Comparison of ENCODE assay signal across 26 mouse cellular contexts in the genomic region with DNA sequence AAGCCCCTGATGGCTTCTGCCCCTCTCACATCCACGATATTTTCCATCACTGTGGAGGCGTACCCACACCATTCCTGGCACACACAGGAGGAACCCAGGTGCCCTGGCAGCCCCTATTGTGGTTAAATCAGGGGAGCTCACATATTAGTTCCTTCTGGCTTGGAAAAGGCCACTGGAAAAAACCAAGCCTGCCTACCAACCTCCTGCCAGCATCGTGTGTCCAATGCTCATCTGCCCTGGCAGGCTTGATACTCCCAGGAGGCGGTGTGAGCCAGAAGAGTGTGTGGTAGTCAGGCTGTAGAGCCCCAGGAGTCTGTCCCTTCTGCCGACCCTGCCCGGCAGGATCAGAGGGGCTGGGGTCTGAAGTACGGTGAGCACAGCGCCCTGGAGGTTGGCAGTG.
DNase-seq lines count a peak whose midpoint lies in the region; ATAC-seq and TF ChIP-seq lines count a peak whose summit lies in the region.
"Had no signal": no experiment of that assay in that cellular context is flagged by ENCODE, and none has a peak within 500 bp of the region (broad histone marks: within the 10 kb centered on the region; RNA-seq: fewer than 3 reads in every experiment).

No protein-coding gene starts in this region.

- no peak overlapping the region for H3K4me2 ChIP-seq in hindbrain, postnatal 0 days (ENCODE audit: low read depth, low read length)
- no peak overlapping the region for H3K4me2 ChIP-seq in hindbrain, embryonic 16.5 days (ENCODE audit: low read length)
- H3K4me2 ChIP-seq in midbrain, embryonic 12.5 days (replicated peaks), result no peak overlapping the region
- H3K4me2 ChIP-seq in midbrain, embryonic 15.5 days, result no peak overlapping the region
- no peak overlapping the region for H3K4me2 ChIP-seq in embryonic facial prominence, embryonic 14.5 days (ENCODE audit: low read depth, low read length)
- H3K4me2 ChIP-seq: embryonic facial prominence, embryonic 15.5 days; heart, embryonic 12.5 days; heart, embryonic 15.5 days; hindbrain, embryonic 13.5 days had no signal

- no peaks in the 10 kb centered on the region for H3K36me3 ChIP-seq in hindbrain, postnatal 0 days (ENCODE audit: insufficient read depth, low read length)
- no peaks in the 10 kb centered on the region for H3K36me3 ChIP-seq in hindbrain, embryonic 16.5 days (ENCODE audit: control insufficient read depth, insufficient read depth, low read length)
- no peaks in the 10 kb centered on the region for H3K36me3 ChIP-seq in midbrain, embryonic 12.5 days
- no peaks in the 10 kb centered on the region for H3K36me3 ChIP-seq in midbrain, embryonic 15.5 days (replicated peaks)
- no peaks in the 10 kb centered on the region for H3K36me3 ChIP-seq in embryonic facial prominence, embryonic 14.5 days (ENCODE audit: control insufficient read depth, insufficient read depth, low read length)
- H3K36me3 ChIP-seq: embryonic facial prominence, embryonic 15.5 days; G1E; heart, embryonic 12.5 days; heart, embryonic 15.5 days; hindbrain, embryonic 10.5 days; hindbrain, embryonic 13.5 days had no signal

- ATAC-seq in cerebellum, adult (ENCODE audit: insufficient number of reproducible peaks, low FRiP score, low TSS enrichment), result no peak
- ATAC-seq in hindbrain, postnatal 0 days, result 0 out of 2 replicates have a peak, but pooled peaks have one; percentile 40
- no peak for ATAC-seq in hindbrain, embryonic 16.5 days
- ATAC-seq in midbrain, embryonic 12.5 days (ENCODE audit: low FRiP score, low read depth), result no peak
- ATAC-seq in midbrain, embryonic 15.5 days (replicated peaks), result no peak
- ATAC-seq in embryonic facial prominence, embryonic 14.5 days (ENCODE audit: low read depth), result no peak
- ATAC-seq: forebrain, embryonic 14.5 days; forebrain, postnatal 0 days; intestine, postnatal 0 days; Patski had no signal

- TF ChIP-seq CTCF in hindbrain, postnatal 0 days (IDR thresholded peaks at IDR 0.05; ENCODE audit: low read depth), result no peak

- H3K9me3 ChIP-seq in hindbrain, postnatal 0 days (ENCODE audit: low read length), result no peaks in the 10 kb centered on the region
- no peaks in the 10 kb centered on the region for H3K9me3 ChIP-seq in hindbrain, embryonic 16.5 days (ENCODE audit: control insufficient read depth, low read length)
- no peaks in the 10 kb centered on the region for H3K9me3 ChIP-seq in midbrain, embryonic 12.5 days
- H3K9me3 ChIP-seq in midbrain, embryonic 15.5 days, result no peaks in the 10 kb centered on the region
- no peaks in the 10 kb centered on the region for H3K9me3 ChIP-seq in embryonic facial prominence, embryonic 14.5 days (ENCODE audit: control insufficient read depth, low read length)
- H3K9me3 ChIP-seq: embryonic facial prominence, embryonic 15.5 days; G1E; heart, embryonic 12.5 days; heart, embryonic 15.5 days; hindbrain, embryonic 10.5 days; hindbrain, embryonic 13.5 days had no signal

- H3K27ac ChIP-seq in hindbrain, postnatal 0 days, result no peak overlapping the region
- no peak overlapping the region for H3K27ac ChIP-seq in hindbrain, embryonic 16.5 days (ENCODE audit: low read depth, low read length)
- no peak overlapping the region for H3K27ac ChIP-seq in midbrain, embryonic 12.5 days (replicated peaks)
- no peak overlapping the region for H3K27ac ChIP-seq in midbrain, embryonic 15.5 days
- H3K27ac ChIP-seq in embryonic facial prominence, embryonic 14.5 days (replicated peaks; ENCODE audit: low read depth, low read length), result no peak overlapping the region
- H3K27ac ChIP-seq: embryonic facial prominence, embryonic 15.5 days; heart, embryonic 15.5 days; hindbrain, embryonic 10.5 days; hindbrain, embryonic 13.5 days had no signal

- H3K4me1 ChIP-seq in hindbrain, postnatal 0 days (ENCODE audit: insufficient read depth, low read length), result no peaks in the 10 kb centered on the region
- H3K4me1 ChIP-seq in hindbrain, embryonic 16.5 days (ENCODE audit: control insufficient read depth, insufficient read depth, low read depth, low read length), result no peaks in the 10 kb centered on the region
- H3K4me1 ChIP-seq in midbrain, embryonic 12.5 days, result no peaks in the 10 kb centered on the region
- H3K4me1 ChIP-seq in midbrain, embryonic 15.5 days, result no peaks in the 10 kb centered on the region
- H3K4me1 ChIP-seq in embryonic facial prominence, embryonic 14.5 days (ENCODE audit: control insufficient read depth, insufficient read depth, low read length), result no peaks in the 10 kb centered on the region
- H3K4me1 ChIP-seq: hindbrain, embryonic 10.5 days; hindbrain, embryonic 13.5 days had no signal

- H3K27me3 ChIP-seq in hindbrain, postnatal 0 days (ENCODE audit: insufficient read depth, low read length), result no peaks in the 10 kb centered on the region
- H3K27me3 ChIP-seq in hindbrain, embryonic 16.5 days (replicated peaks; ENCODE audit: control insufficient read depth, insufficient read depth, low read length), result no peaks in the 10 kb centered on the region
- H3K27me3 ChIP-seq in midbrain, embryonic 12.5 days, result no peaks in the 10 kb centered on the region
- H3K27me3 ChIP-seq in midbrain, embryonic 15.5 days (replicated peaks), result no peaks in the 10 kb centered on the region
- H3K27me3 ChIP-seq in embryonic facial prominence, embryonic 14.5 days (replicated peaks; ENCODE audit: control insufficient read depth, insufficient read depth, low read length), result no peaks in the 10 kb centered on the region
- H3K27me3 ChIP-seq: embryonic facial prominence, embryonic 15.5 days; heart, embryonic 12.5 days; heart, embryonic 15.5 days; hindbrain, embryonic 13.5 days; Patski had no signal

- no peak overlapping the region for H3K9ac ChIP-seq in hindbrain, postnatal 0 days (replicated peaks; ENCODE audit: low read length)
- H3K9ac ChIP-seq in hindbrain, embryonic 16.5 days (ENCODE audit: low read depth, low read length), result no peak overlapping the region
- 0 out of 2 replicates have a peak overlapping the region, but pooled peaks have one; percentile 6 for H3K9ac ChIP-seq in midbrain, embryonic 12.5 days (replicated peaks)
- no peak overlapping the region for H3K9ac ChIP-seq in midbrain, embryonic 15.5 days
- H3K9ac ChIP-seq in embryonic facial prominence, embryonic 14.5 days (ENCODE audit: low read depth, low read length), result no peak overlapping the region
- H3K9ac ChIP-seq: embryonic facial prominence, embryonic 15.5 days; forebrain, postnatal 0 days; heart, embryonic 12.5 days; heart, embryonic 15.5 days; hindbrain, embryonic 13.5 days had no signal

- WGBS in hindbrain, postnatal 0 days, result 63% methylated on average over 8 of the region's 8 CpGs
- 79% methylated on average over 8 of the region's 8 CpGs for WGBS in hindbrain, embryonic 16.5 days
- WGBS in midbrain, embryonic 12.5 days, result 88% methylated on average over 8 of the region's 8 CpGs
- WGBS in midbrain, embryonic 15.5 days, result 82% methylated on average over 8 of the region's 8 CpGs
- WGBS in embryonic facial prominence, embryonic 14.5 days, result 77% methylated on average over 8 of the region's 8 CpGs

- DNase-seq in cerebellum, postnatal 14 days, result peak; percentile 46 to 59
- peak; percentile 13 for DNase-seq in hindbrain, postnatal 0 days (ENCODE audit: low spot score)
- peak; percentile 13 for DNase-seq in embryonic facial prominence, embryonic 14.5 days (ENCODE audit: low spot score)
- DNase-seq: adrenal gland, postnatal 10 days; B cell, adult 2 months; cerebellum, adult 18-20 months; cerebellum, adult 9-10 months; cerebellum, postnatal 36 days; embryo, embryonic 11 days; forebrain, postnatal 0 days; gastrocnemius, postnatal 36 days; heart, postnatal 10 days; heart, postnatal 36 days had no signal

- H3K4me3 ChIP-seq in hindbrain, postnatal 0 days (ENCODE audit: low read length), result no peak overlapping the region
- H3K4me3 ChIP-seq in hindbrain, embryonic 16.5 days (ENCODE audit: low read length), result no peak overlapping the region
- no peak overlapping the region for H3K4me3 ChIP-seq in midbrain, embryonic 12.5 days
- no peak overlapping the region for H3K4me3 ChIP-seq in midbrain, embryonic 15.5 days
- no peak overlapping the region for H3K4me3 ChIP-seq in embryonic facial prominence, embryonic 14.5 days (ENCODE audit: low read depth, low read length)
- H3K4me3 ChIP-seq: embryonic facial prominence, embryonic 15.5 days; heart, embryonic 12.5 days; heart, embryonic 15.5 days; hindbrain, embryonic 10.5 days; hindbrain, embryonic 13.5 days had no signal
